18 mouse cellular contexts compared by ENCODE assay signal in the genomic region with DNA sequence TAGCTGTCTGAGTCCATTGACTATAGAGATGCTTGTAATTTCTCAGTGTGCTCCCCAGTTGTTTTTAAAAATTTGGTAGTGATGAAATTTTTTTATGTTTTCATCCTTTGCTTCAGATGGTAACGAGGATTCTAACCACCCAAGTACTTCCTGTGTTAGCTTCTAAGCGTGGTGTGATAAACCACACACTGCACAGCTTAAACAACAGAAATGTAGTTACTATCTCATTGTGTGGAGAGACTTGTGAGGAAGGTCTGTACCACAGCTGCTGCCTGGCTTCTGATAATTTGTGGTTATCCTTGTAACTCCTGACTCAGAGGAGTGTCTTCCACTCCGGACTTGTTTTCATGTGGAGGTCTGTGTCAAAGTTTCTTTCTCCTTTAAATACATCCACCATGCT.
DNase-seq lines count a peak whose midpoint lies in the region; ATAC-seq lines count a peak whose summit lies in the region.
"Had no signal": no experiment of that assay in that cellular context is flagged by ENCODE, and none has a peak within 500 bp of the region (broad histone marks: within the 10 kb centered on the region; RNA-seq: fewer than 3 reads in every experiment).

No protein-coding gene starts in this region.

- H3K4me2 ChIP-seq in hindbrain, embryonic 13.5 days = no peak overlapping the region
- H3K4me2 ChIP-seq: embryonic facial prominence, embryonic 12.5 days; midbrain, embryonic 11.5 days had no signal

- peaks cover 36% of the 10 kb centered on the region for H3K27me3 ChIP-seq in megakaryocyte, embryonic 14.5 days (replicated peaks)
- H3K27me3 ChIP-seq in hindbrain, embryonic 13.5 days = no peaks in the 10 kb centered on the region
- H3K27me3 ChIP-seq: embryonic facial prominence, embryonic 12.5 days had no signal

- peaks cover 20% of the 10 kb centered on the region for H3K9me3 ChIP-seq in megakaryocyte, embryonic 14.5 days
- H3K9me3 ChIP-seq in hindbrain, embryonic 13.5 days = peaks cover 5% of the 10 kb centered on the region

- no peak overlapping the region for H3K9ac ChIP-seq in hindbrain, embryonic 13.5 days
- H3K9ac ChIP-seq: embryonic facial prominence, embryonic 12.5 days had no signal

- peak; percentile 12; the same call in 1 of the 2 replicates for ATAC-seq in granulocyte monocyte progenitor cell, adult 5-6 weeks (replicated peaks; ENCODE audit: poor library complexity, severe bottlenecking)
- ATAC-seq in hindbrain, embryonic 13.5 days (ENCODE audit: low FRiP score) = no peak
- ATAC-seq: forebrain, embryonic 16.5 days; hindbrain, postnatal 0 days; lung, postnatal 0 days had no signal

- H3K4me1 ChIP-seq in megakaryocyte, embryonic 14.5 days = peaks cover 31% of the 10 kb centered on the region
- no peaks in the 10 kb centered on the region for H3K4me1 ChIP-seq in hindbrain, embryonic 13.5 days (replicated peaks)
- H3K4me1 ChIP-seq: embryonic facial prominence, embryonic 12.5 days had no signal

- DNase-seq in thymus, postnatal 0 days (ENCODE audit: low spot score) = peak; percentile 66
- DNase-seq in thymus, postnatal 36 days = no peak
- peak; percentile 36 for DNase-seq in thymus, postnatal 25 days
- DNase-seq in heart, postnatal 25 days (ENCODE audit: low spot score) = no peak
- DNase-seq in layer of hippocampus, adult 18-20 months (ENCODE audit: low spot score in 2 of 2) = no peak
- DNase-seq: adrenal gland, postnatal 36 days; cerebellum, adult 8-10 months; kidney, postnatal 4 days; retina, postnatal 1 day; right cerebral cortex, postnatal 4 days had no signal

- H3K4me3 ChIP-seq in megakaryocyte, embryonic 14.5 days (replicated peaks) = peak overlapping the region; percentile 54
- H3K4me3 ChIP-seq in hindbrain, embryonic 13.5 days = no peak overlapping the region
- H3K4me3 ChIP-seq: embryonic facial prominence, embryonic 12.5 days had no signal

- H3K27ac ChIP-seq in hindbrain, embryonic 13.5 days = no peak overlapping the region
- H3K27ac ChIP-seq: embryonic facial prominence, embryonic 12.5 days; hindbrain, postnatal 0 days had no signal

- 91% methylated on average over 3 of the region's 3 CpGs for WGBS in hindbrain, embryonic 13.5 days

- peaks cover 4% of the 10 kb centered on the region for H3K36me3 ChIP-seq in megakaryocyte, embryonic 14.5 days (replicated peaks; ENCODE audit: low read length)
- no peaks in the 10 kb centered on the region for H3K36me3 ChIP-seq in hindbrain, embryonic 13.5 days
- H3K36me3 ChIP-seq: embryonic facial prominence, embryonic 12.5 days had no signal

- intact Hi-C loops in heart, postnatal 25 days (cut with DNase I) = no loop called here

Comparison
In these comparisons a context has a peak if more than half of its experiments do, and no peak if none do; other contexts are left out.
1. DNase-seq: peak in thymus, postnatal 0 days (single experiment) and thymus, postnatal 25 days (single experiment); none in thymus, postnatal 36 days (0 of 2), heart, postnatal 25 days (single experiment) and layer of hippocampus, adult 18-20 months (0 of 2).